Mouse (Mus musculus) spleen, adult 18-20 months (tissue): Measurements from ENCODE around the gene Hhipl1.

Experiments used
- DNase-seq, 2 experiments: peaks; one replicate each; pipeline ENCODE4 v3.0.0; 2022; ENCODE audit warnings: mixed read lengths in 2 of 2

Gene Hhipl1

GRCm38 (mm10) chr12:108367909-108368308, 61.8 kb downstream of the Hhipl1 start:
- DNase-seq: no peak

DNA sequence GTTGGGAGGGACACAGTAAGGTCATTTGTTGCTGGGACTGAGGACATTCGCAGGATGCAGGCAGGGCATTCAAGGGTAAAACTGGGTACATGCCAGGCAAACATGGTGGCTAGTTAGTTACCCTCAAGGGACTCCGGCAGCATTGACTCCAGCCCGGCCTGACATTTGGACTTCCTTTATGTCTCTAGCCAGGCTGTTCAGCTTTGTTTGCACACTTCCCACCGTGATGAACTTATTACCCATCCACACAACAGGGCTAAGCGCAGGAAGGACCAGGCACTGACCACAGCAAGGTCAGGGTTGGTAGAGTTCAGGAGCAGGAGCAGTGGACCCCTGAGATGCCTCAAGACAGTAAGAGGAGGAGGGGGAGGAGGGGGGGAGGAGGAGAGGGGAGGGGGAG, 62.9 kb downstream of the Hhipl1 start:
- no peak for DNase-seq

DNA sequence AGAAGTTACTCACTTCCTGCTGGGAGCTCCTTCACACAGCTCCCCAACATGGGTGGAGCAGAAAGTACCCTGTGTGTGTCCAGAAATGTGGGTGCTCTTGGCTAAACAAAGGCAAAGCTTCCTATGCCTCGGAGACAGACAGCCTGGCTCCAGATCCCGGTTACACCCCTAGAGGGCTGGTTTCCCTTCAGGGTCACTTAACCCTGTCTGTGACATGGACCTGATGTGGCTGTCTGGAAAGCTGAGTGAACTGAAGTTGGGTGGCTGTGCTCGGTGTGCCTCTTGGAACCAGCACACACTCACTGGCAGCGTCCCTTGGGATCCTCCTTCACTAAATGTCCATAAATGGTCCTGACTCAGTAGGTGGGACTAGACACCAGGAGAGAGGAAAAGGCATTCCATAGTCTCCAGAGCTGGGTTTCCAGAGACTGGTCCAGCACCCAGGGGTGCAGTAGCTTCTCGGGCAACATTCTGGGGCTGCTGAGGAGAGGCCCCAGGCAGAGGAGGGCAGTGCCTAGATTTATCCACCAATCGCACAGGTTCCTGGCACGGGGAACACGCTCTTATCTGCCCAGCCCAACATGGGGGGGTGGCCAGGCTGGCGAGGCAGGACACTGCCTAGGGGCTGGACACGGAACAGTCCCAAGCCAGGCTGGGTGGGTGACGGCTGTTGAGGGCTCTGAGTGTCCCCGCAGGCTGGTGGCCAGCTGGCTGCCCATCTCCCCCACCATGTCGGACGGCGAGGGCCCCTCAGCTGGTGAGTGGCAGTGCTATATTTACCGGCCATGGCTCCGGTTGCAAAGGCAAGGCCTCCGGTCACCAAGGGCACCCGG, 64.7 kb downstream of the Hhipl1 start, which contains the start of gene Eml1:
TSS of gene Eml1 (plus strand) at position 362 of the 833 bp plus-strand sequence.
- no peak for DNase-seq

- no peak for DNase-seq
Measured at GRCm38 (mm10) chr12:108371429-108371765, 65.3 kb downstream of the Hhipl1 start.

- no peak for DNase-seq
Measured at GRCm38 (mm10) chr12:108372241-108372640, 66.2 kb downstream of the Hhipl1 start.

- no peak for DNase-seq
Measured at GRCm38 (mm10) chr12:108373611-108374010, 67.5 kb downstream of the Hhipl1 start.

DNA sequence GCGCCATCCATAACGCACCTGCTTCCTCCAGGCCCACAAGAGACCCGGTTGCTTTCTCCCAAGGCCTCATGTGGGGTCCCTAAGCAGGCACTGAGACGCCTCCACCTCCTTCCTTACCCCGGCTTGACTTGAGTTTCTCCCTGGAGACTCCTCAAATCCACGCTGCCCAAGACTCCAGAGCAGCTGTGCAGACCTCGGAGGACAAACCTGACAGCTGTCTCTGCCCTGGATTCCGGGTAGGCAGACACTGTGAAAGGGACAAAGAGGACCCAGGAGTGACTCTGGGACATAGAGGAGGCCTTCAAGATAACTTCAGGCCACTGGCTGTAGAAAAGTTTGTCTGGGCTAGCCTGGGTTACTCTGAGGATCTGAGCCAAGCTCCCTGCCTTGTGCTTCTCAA, 68.6 kb downstream of the Hhipl1 start:
- DNase-seq: no peak

- no peak for DNase-seq
Measured at GRCm38 (mm10) chr12:108378379-108379133, 72.5 kb downstream of the Hhipl1 start.
